Mouse (Mus musculus) mesoderm, embryonic 11.5 days (tissue): Measurements from ENCODE around the gene Tm7sf3.

Experiments
- DNase-seq: peaks from one replicate; pipeline ENCODE4 v3.0.0-alpha.2; 2012; ENCODE audit warnings: low read depth, low spot score

The Tm7sf3 gene

DNA sequence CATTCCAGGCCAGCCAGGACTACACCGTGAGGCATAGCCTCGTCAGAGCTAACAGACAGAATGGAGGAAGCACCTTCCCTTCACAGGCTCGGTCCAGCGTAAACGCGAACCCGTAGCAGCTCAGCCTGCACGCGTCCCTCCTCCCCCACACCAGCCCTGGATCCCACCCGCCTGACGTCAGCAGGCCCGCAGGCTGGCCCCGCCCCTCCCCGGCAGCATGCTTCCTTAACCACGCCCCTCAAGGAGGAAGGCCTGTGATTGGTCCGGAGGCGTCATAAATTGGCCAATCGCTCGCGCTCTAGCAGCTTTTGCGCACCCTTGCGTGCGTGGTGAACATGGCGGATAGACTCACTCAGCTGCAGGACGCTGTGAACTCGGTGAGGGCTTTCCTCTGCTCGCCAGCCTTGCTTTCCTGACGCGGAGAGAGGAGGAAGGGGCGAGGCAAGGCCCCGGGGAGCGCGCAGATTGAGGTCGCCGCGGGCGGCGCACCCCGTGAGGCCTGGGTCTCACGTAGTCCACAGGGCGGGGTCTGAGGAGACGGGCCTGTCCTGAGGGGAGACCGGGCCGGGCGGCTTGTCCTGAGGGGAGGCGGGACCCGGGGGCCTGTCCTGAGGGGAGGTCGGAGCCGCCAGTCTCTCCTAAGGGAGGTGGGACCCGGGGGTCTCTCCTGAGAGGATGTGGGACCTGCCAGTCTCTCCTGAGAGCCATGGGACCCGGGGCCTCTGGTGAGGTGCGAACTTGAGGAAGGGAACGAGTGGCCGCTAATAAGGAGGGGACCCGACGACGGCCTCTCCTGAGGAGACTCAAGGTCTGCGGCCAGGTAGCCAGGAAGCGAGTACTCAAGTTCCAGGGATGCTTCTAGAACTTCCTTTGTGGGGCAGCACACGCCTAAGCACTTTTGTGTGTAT lies at the start of gene Tm7sf3, which contains the start of gene Med21:
Gene Tm7sf3 (minus strand): TSS at position 549 of the 908 bp plus-strand sequence.
Gene Med21 (plus strand): TSS at position 272 of the 908 bp plus-strand sequence.
- DNase-seq: peak; percentile 99

DNA sequence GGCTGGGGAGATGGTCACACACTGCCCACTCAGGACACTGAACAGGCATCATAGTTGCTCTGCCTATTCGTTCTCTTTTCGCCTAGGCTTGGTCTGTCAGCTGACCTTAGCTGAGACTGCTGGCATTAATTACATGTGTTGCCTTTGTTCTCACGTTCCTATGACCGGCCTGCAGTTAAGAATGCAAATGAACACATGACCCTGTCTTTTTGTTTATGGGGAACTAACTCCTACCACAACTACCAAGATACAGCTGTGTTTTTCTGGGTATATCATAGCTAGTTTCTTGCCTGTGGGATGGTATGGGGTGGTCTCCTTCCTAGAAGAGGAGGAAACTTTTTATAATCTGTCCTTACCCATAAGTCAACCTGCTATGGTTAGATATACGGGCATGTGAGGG lies 46.2 kb upstream of the Tm7sf3 start:
- no peak for DNase-seq

GRCm38 (mm10) chr6:146688010-146688409 lies 45.4 kb upstream of the Tm7sf3 start:
- no peak for DNase-seq

GRCm38 (mm10) chr6:146686463-146687196 lies 44.0 kb upstream of the Tm7sf3 start:
- no peak for DNase-seq

- peak; percentile 12 for DNase-seq
These were observed 43.2 kb upstream of the Tm7sf3 start for GRCm38 (mm10) chr6:146685781-146686308.

GRCm38 (mm10) chr6:146683881-146684280 lies 41.3 kb upstream of the Tm7sf3 start:
- DNase-seq: no peak

DNA sequence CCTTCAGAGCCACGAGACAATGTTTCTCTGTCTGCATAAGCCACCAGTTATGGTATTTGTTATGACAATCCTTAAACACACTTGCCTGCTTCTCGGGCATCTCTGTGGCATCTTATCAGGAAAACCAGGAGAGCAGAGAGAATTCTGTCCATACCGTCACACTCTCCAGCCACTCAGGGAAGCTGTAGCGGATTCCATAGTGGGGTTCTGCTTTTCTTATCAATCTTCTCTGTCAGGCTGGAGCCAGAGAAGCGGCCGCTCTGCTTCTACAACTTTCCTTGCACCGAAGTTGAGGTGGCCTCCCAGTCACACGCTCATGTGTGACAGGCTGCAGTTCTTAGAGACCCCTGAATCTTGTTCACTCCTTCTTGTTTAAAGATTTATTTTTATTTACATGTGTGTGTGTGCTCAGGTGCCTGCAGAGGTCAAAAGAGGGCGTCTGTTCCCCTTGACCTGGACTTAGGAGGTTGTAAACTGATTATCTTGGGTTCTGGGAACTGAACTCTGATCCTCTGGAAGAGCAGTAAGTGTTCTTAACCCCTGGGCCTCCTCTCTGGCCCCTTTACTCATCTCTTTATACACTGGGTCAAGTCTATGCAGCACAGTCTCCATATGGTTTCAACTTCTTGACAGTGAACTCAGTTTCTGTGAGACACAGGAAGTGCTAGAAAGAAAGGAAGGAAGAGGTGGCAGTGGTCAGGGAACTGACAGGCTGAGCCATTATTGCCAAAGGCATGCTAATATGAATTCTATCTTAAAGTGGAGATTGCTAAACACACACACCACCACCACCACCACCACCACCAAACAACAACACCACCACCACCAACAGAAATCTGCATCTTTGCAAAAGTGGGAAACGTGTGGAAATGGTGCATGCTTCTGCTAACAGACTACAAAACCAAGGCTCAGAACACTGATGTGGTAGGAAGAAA lies 35.8 kb upstream of the Tm7sf3 start:
- DNase-seq: no peak

- DNase-seq: no peak
These were observed 34.3 kb upstream of the Tm7sf3 start for GRCm38 (mm10) chr6:146676904-146677303.

DNA sequence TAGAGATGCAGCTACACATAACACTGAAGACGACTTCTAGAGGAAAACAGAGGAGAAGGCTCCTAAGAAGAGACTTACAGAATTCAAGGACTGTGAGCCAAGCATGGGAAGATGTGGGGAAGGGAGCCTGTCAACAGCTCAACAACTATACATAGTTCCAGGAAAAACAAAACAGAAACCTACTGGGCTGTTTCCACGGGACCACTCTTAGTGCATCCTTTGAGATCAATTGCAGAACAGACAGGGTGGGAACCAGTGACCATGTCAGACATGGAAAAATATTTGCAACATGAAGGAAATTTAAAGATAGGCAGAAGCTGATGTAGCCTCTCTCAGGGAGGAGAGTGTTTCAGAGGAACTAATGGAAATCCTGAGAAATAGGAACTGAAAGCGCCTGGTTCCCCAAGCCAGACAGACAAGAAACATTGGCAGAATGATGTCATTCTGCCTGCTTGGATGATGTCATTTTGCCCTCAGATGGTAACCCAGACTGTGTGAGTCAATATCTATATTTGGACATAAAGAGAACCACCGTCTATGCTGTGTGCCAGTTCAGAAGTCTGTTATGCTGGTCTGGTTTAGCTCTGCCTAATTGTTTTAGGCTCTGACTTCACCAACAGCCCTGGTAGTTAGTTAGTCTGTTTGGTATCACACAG lies 32.4 kb upstream of the Tm7sf3 start:
- DNase-seq: no peak

DNA sequence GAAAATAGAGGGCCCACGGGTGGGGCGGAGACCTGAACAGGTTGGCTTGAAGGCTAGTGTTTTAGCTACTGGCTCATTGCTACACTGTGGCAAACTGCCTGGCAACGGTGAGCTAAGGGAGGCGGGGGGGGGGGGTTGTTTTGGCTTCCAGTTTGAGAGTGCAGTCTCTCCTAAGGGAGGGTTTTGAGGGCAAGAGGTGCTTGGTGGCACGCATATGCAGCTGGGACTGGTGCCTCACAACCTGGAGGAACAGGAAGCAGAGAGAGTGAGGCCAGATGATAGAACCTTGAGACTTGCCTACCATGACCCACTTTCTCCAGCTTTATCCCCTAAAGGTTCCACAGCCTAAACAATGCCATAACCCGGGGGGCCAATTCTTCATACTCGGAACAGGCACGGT lies 31.8 kb upstream of the Tm7sf3 start:
- DNase-seq: no peak

DNA sequence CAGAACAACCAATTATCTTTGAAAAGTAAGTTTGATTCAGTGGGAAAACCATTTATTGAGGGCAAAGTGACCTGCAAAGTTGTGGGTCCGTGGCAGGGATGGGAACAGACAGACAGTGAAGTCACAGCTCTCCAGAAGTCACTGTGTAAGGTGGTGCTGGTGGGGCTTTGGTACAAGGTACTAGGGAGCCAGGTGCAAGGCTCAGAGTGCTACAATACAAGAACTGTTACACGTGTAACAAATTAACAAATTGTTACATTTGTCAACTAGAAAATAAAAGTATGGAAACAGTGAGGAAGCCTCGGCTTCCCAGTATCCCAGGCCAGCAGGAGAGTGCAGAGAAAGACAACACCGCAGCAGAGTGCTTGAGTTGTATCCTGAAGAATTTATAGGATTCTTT lies 31.1 kb upstream of the Tm7sf3 start:
- DNase-seq: no peak

DNA sequence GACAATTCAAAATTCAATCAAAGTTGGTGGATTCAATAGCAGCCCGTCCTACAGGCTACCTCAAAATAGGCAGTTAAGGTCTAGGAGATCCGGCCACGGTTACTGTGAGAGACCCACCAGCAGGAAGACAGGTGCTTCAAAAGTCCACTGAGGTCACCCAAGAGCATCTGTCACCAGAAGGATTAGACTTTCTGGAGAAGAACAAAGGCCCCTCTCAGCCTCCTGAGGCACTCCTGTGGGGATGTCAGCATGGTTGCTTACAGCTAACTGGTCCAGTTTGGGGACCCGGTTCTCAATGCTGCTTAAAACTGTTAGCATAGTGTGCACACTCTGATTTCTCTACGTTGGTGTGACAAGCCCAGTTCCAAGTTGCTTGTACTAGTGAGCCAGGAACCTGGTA lies 29.5 kb upstream of the Tm7sf3 start:
- no peak for DNase-seq

- no peak for DNase-seq
These were observed 28.6 kb upstream of the Tm7sf3 start for GRCm38 (mm10) chr6:146670956-146671855.

- DNase-seq: no peak
These were observed 26.0 kb upstream of the Tm7sf3 start for GRCm38 (mm10) chr6:146668606-146669005.

- no peak for DNase-seq
These were observed 24.2 kb upstream of the Tm7sf3 start for GRCm38 (mm10) chr6:146666811-146667210.

GRCm38 (mm10) chr6:146665408-146665807 lies 22.8 kb upstream of the Tm7sf3 start:
- DNase-seq: no peak

- DNase-seq: no peak
These were observed 22.3 kb upstream of the Tm7sf3 start for GRCm38 (mm10) chr6:146664917-146665316.

DNA sequence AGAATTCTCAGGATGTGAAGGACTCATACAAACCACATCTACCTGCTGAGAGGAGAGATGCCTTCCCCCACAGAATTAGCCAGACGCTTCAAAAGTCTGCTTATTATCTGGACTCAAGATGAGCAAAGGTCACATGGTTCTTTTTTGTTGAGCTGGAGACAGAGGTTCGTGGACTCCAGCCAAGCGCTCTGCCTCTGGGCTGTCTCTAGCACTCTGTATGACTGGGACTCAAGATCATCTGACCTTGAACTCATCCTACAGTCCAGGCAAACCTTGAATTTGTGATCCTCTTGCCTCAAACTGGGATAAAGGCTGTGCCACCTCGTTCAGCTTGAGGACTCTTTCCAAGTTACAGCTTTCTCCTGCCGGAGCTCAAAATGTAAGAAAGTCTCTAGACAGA lies 21.5 kb upstream of the Tm7sf3 start:
- DNase-seq: no peak

GRCm38 (mm10) chr6:146662679-146663078 lies 20.1 kb upstream of the Tm7sf3 start:
- peak; percentile 15 for DNase-seq

DNA sequence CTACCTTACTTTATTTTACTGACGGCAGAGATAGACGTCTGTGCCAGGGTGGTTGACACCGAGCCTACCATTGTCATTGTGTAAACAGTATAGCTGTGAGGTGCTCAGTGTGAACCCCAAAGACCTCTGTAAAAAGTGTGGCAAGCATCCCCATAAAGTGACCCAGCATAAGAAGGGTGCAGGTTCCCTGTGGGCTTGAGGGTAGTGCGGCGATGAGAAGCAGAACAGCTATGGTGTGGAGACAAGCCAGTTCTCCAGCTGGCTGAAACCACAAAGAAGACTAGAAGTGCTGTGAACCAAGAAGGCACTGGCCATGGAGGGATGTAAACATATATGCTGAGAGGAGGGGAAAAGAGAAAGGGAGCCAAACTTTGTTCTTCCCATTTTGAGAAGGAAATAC lies 19.0 kb upstream of the Tm7sf3 start:
- DNase-seq: no peak
